Mouse (Mus musculus) gastrocnemius, adult 2 months (tissue): ENCODE data around the gene Rcsd1. TPM values are rescaled to one million over a fixed set of nuclear protein-coding genes. Genes with fewer than 3 reads are reported as not detected.
A peak's percentile ranks its signal among the peaks of the same experiment; 100 is the strongest.

ENCODE experiments used
- DNase-seq: peaks from one replicate; pipeline ENCODE4 v3.0.0; 2022
- H3K27ac ChIP-seq: fragments of 200-600 bp; 2 replicates; pipeline ENCODE4 v1.8.1; 2022; ENCODE audit warnings: mild to moderate bottlenecking
- H3K4me3 ChIP-seq: fragments of 200-600 bp; 2 replicates; pipeline ENCODE4 v1.8.1; 2022; ENCODE audit warnings: mild to moderate bottlenecking, moderate library complexity
- CTCF ChIP-seq: fragments of 200-600 bp; IDR thresholded peaks from 2 replicates; pipeline ENCODE4 v1.8.1; 2022; ENCODE audit warnings: antibody characterized with exemption, mild to moderate bottlenecking, moderate library complexity
- intact Hi-C: fragments of 180-260 bp; cut with DNase I; formaldehyde crosslinking; loops from one replicate; pipeline ENCODE4 v1.15.1; 2025
- total RNA-seq, 2 experiments: library from RNA; stranded (reverse); gene quantifications; 2 replicates each; pipeline ENCODE4 v1.2.3; 2021

Gene Rcsd1
- total RNA-seq, 2 experiments from 2014 or later: 93.3 to 95.0 TPM

GRCm38 (mm10) chr1:165708686-165709380 is 724 bp downstream of the Rcsd1 start:
- no peak for TF ChIP-seq CTCF
- intact Hi-C loops: loop anchor here (5.0 kb wide), 1 partner anchor 42 kb away; no protein-coding TSS in a partner anchor
- DNase-seq: no peak
- peak overlapping the region; percentile 89 for H3K4me3 ChIP-seq
- peak overlapping the region; percentile 99 for H3K27ac ChIP-seq

GRCm38 (mm10) chr1:165707640-165708322 is 1.8 kb downstream of the Rcsd1 start:
- peak; percentile 93 for DNase-seq
- TF ChIP-seq CTCF: no peak
- H3K4me3 ChIP-seq: peak overlapping the region; percentile 89
- H3K27ac ChIP-seq: peak overlapping the region; percentile 99
- intact Hi-C loops: loop anchor here (2.0 to 5.0 kb wide), 2 partner anchors 27 to 40 kb away; no protein-coding TSS in a partner anchor

- Histone ChIP-seq H3K4me3 (peak overlapping the region; percentile 89), H3K27ac (peak overlapping the region; percentile 99)
- no peak for TF ChIP-seq CTCF
- intact Hi-C loops: loop anchor here (2.0 to 5.0 kb wide), 2 partner anchors 26 to 40 kb away; no protein-coding TSS in a partner anchor
- no peak for DNase-seq
Observed at GRCm38 (mm10) chr1:165707241-165707639, 2.3 kb downstream of the Rcsd1 start.

DNA sequence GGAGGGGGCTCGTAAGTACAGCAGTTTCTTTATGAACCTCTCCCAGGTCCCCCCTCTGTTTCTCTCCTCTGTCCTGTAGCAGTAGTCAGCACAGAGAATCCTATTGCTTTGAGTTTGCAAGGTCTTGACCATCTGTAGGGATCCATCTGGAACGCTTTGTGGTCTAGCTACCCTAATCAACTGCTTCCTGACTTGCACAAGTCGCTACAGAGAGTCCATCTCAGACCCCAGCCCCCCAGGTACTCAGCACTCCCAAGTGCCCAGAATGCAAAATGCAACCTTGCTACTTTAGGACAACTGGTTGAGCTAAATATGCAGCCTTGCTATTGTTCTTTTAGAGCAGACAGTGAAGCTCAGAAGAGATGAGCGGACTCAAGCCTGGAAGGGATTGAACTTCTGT is 3.1 kb downstream of the Rcsd1 start:
- intact Hi-C loops: loop anchor here (2.0 to 5.0 kb wide), 2 partner anchors 26 to 39 kb away; no protein-coding TSS in a partner anchor
- H3K4me3 ChIP-seq: peak overlapping the region; percentile 89
- H3K27ac ChIP-seq: peak overlapping the region; percentile 99
- TF ChIP-seq CTCF: no peak
- DNase-seq: no peak

GRCm38 (mm10) chr1:165705868-165706348 is 3.6 kb downstream of the Rcsd1 start:
- intact Hi-C loops: loop anchor here (2.0 to 5.0 kb wide), 2 partner anchors 25 to 39 kb away; no protein-coding TSS in a partner anchor
- peak overlapping the region; percentile 89 for H3K4me3 ChIP-seq
- no peak for TF ChIP-seq CTCF

DNA sequence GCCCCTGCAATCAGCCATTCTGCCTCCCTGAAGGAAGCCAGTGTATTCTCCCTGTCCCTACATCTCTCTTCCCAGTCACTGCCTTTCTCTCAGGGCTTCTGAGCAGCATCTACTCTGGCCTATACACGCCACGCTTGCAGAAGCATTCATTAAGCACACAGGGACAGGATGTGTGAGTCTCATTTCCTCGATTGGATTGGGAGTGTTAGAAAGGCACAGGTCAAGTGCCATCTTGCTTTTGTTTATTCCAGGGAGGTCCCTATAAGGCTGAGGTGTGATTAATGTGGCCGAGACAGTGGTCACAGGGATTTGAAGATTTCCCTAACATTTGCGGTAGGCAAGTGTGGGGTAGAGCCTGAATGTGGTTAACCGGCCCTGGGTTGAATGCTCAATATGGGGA is 4.2 kb downstream of the Rcsd1 start:
- peak overlapping the region; percentile 89 for H3K4me3 ChIP-seq

More at GRCm38 (mm10) chr1:165705868-165706348, 3.6 kb downstream of the Rcsd1 start:
- peak overlapping the region; percentile 99 for H3K27ac ChIP-seq
- peak; percentile 56 for DNase-seq

GRCm38 (mm10) chr1:165704841-165705240 is 4.7 kb downstream of the Rcsd1 start:
- peak overlapping the region; percentile 99 for H3K27ac ChIP-seq
- peak overlapping the region; percentile 89 for H3K4me3 ChIP-seq
- TF ChIP-seq CTCF: no peak
- no peak for DNase-seq
- intact Hi-C loops: loop anchor here (5.0 kb wide), 1 partner anchor 38 kb away; no protein-coding TSS in a partner anchor

More for the DNA sequence above, 4.2 kb downstream of the Rcsd1 start:
- no peak for TF ChIP-seq CTCF
- intact Hi-C loops: loop anchor here (5.0 kb wide), 1 partner anchor 38 kb away; no protein-coding TSS in a partner anchor
- H3K27ac ChIP-seq: peak overlapping the region; percentile 99
- DNase-seq: no peak

DNA sequence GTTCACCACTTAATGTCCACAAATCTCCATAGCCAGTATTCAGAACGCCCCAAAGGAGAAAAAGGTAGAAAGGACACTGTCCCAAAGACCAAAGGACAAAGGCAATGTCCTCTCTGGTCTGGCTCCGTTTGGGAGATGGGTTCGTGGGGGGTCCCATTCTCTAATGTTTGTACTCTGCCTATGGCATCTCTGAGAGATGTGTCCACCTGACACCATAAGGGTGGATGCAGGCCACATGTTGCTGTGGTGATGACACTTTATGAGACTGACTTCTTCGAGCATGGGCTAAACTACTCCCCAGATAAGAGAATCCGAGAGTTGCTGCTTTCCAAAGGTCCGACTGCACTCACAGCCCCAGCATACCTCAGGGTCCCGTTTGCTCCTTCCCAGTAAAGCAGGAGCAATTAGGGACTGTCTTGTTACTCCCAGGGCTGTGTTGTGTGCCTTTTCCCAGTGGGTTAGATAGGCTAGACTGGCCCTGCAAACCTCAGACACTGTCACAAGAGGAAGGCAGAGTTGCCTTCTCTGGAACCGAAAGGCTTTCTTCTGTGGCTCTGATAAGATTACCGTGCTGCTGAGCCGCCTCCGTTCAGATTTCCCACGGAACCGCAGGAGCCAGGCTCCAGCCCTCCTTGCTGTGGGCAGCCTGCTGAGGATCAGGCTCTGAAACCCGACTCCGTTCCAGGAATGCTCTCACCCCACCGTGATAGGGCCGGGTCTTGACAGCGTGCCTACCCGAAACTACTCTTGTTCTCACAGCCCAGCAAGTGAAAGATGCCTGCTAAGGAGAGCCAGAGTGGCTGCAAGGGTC is 7.1 kb downstream of the Rcsd1 start:
- peak; percentile 82 for DNase-seq
- Histone ChIP-seq H3K4me3 (peak overlapping the region; percentile 64), H3K27ac (peak overlapping the region; percentile 99)
- intact Hi-C loops: loop anchor here (2.0 kb wide), 1 partner anchor 16 kb away; no protein-coding TSS in a partner anchor
- TF ChIP-seq CTCF: no peak

DNA sequence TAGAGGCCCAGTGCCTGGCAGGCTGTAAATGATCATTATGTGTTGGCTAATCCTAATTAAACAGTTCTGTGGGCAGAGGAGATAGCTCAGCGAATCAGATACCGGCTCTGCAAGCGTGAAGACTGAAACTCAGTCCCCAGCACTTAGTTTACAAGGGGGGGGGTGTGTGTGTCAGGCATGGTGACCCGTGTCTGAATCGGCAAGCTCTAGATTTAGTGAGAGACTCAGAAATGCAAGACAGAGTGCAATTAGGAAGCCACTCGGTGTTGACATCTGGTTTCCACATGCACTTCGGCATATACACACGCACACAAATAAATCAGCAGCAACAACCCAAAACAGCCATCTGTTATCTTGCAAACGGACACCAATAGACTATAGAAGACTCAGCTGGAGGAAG is 8.0 kb downstream of the Rcsd1 start:
- Histone ChIP-seq H3K4me3 (peak overlapping the region; percentile 64), H3K27ac (peak overlapping the region; percentile 99)
- TF ChIP-seq CTCF: no peak
- intact Hi-C loops: no loop called here
- DNase-seq: peak; percentile 13

DNA sequence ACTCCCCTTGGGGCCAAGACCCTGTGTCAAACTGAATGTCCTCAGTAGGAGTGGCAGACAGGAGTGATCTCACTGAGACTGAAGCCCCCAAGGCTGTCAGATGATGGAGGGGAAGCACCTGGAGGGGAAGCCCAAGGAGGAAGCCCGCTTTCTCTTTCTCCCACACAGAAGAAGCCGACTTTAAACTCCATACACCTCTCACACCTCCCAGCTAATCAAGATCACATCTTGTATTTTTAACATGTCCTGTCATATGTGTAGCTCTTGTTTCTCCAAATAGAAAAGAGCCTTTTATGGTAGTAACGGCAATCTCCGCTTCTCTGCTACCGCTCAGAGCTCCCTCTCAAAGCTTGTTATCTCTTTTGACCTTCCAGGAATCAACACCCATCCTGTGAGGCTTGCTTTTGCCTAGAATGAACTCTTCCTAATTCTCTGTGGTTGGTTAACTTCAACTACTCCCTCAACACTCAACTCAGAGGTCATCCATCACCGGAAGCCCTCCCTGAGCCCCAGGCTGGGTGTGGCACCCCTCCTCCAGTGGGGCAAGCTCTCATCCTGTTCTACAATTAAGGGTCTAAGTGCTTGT is 8.5 kb downstream of the Rcsd1 start:
- TF ChIP-seq CTCF: no peak
- intact Hi-C loops: no loop called here
- peak overlapping the region; percentile 64 for H3K4me3 ChIP-seq
- DNase-seq: peak; percentile 25
- H3K27ac ChIP-seq: peak overlapping the region; percentile 99

- peak overlapping the region; percentile 99 for H3K27ac ChIP-seq
- no peak for TF ChIP-seq CTCF
- H3K4me3 ChIP-seq: peak overlapping the region; percentile 64
- intact Hi-C loops: no loop called here
- peak; percentile 30 for DNase-seq
Observed at GRCm38 (mm10) chr1:165700376-165700815, 9.2 kb downstream of the Rcsd1 start.
